Mouse (Mus musculus) G1E (cell line): Measurements from ENCODE around the gene Peak1.

Source experiments
- CTCF ChIP-seq: IDR thresholded peaks from 2 replicates; pipeline ENCODE4 v1.5.1; 2012; ENCODE audit warnings: low read depth, low read length, inconsistent platforms, mixed read lengths
- GATA2 ChIP-seq: IDR thresholded peaks from 2 replicates; pipeline ENCODE4 v1.6.1; 2012; ENCODE audit warnings: low read depth, low read length, inconsistent platforms, borderline replicate concordance
- POLR2AphosphoS5 ChIP-seq: IDR thresholded peaks from 2 replicates; pipeline ENCODE4 v1.6.1; 2012; ENCODE audit warnings: low read depth, low read length, inconsistent platforms; ENCODE audit not compliant: insufficient replicate concordance
- TAL1 ChIP-seq: conservative IDR thresholded peaks from 2 replicates; pipeline ENCODE4 v1.6.1; 2012; ENCODE audit warnings: low read depth, low read length, inconsistent platforms, mixed read lengths

DNA sequence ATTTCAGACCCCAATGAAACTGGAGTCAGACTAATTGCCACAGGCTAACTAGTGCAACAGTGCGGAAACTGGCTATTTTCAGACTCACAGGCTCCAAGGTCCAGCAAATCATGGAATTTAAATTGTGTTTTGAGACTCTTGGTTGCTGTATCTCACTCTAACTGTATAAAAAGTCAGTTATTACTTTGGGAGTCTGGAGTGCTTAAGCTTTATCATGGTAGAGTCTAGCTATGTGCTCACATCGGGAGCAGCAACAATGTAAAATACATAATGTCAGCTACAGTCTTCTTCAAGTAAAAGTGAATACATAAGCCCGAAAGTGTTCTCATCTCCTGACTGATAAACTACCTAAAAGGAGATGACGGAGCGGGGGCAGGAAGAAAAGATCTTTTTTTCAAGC is 263.3 kb downstream of the Peak1 start:
- TF ChIP-seq CTCF = no peak
- no peak for TF ChIP-seq POLR2AphosphoS5
- no peak for TF ChIP-seq GATA2
- no peak for TF ChIP-seq TAL1
